Mouse (Mus musculus): ENCODE results near the gene Gpr22. TPM values are rescaled to one million over a fixed set of nuclear protein-coding genes. Genes with fewer than 3 reads are reported as not detected.

The Gpr22 gene
- total RNA-seq, 2 experiments from 2014 or later: 49.0 to 49.6 TPM

GRCm38 (mm10) chr12:31700623-31701347 lies 13.0 kb downstream of the Gpr22 start:
- intact Hi-C loops (cut with DNase I): no loop called here
- no peak for DNase-seq (ENCODE audit: low spot score in 2 of 2)

GRCm38 (mm10) chr12:31693278-31693677 lies 20.5 kb downstream of the Gpr22 start:
- DNase-seq (ENCODE audit: low spot score in 2 of 2): no peak
- intact Hi-C loops (cut with DNase I): no loop called here

GRCm38 (mm10) chr12:31686679-31687078 lies 27.1 kb downstream of the Gpr22 start:
- no peak for DNase-seq (ENCODE audit: low spot score in 2 of 2)
- intact Hi-C loops (cut with DNase I): no loop called here

DNA sequence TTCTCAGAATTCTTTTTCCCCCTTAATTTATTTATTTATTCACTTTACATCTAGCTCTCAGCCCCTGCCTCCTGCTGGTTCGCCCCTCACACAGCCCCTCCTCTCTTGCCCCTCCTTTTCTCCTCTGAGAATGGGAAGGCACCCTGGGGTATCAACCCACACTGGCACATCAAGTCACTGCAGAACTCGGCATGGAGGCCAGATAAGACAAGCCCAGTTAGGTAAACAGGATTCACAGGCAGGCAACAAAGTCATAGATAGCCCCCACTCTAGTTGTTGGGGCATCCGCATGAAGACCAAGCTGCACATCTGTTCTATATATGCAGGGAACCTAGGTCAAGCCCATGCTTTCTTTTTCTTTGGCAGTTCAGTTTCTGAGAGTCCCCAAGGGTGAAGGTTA lies 46.6 kb downstream of the Gpr22 start:
- no peak for DNase-seq (ENCODE audit: low spot score in 2 of 2)
- intact Hi-C loops (cut with DNase I): no loop called here

DNA sequence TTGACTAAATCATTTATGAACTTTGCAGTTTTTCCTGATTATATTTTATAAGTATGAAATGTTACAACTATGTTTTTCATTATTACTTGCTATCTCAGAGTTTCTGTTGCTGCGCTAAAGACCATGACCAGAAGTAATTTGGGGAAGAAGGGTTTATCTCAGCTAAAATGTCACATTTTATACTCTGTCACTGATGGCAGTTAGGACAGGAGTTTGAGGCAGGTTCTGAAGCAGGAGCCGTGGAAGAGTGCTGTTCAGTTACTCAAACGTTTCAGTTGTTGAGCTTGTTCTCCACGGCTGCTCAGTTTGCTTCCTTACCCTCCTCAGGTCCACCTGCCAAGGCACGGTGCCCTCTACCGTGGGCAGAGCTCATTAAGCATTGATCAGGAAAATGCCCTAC lies 47.7 kb downstream of the Gpr22 start:
- DNase-seq (ENCODE audit: low spot score in 2 of 2): no peak
- intact Hi-C loops (cut with DNase I): no loop called here

Other genes starting within 250 kb of the Gpr22 start
- 10 to 100 TPM; 19.8 to 24.8 TPM for gene Cbll1, start 214.3 kb downstream of the Gpr22 start, total RNA-seq (2021)
- 1 to 10 TPM; 2.0 to 2.4 TPM for gene Slc26a4, start 154.0 kb downstream of the Gpr22 start, total RNA-seq (2021)
- 10 to 100 TPM; 38.8 to 39.0 TPM for gene Bcap29, start 79.3 kb downstream of the Gpr22 start, total RNA-seq (2021)
- gene Dus4l, start 59.1 kb downstream of the Gpr22 start, total RNA-seq (2021): 1 to 10 TPM; 6.5 to 8.3 TPM
- 10 to 100 TPM; 36.7 to 42.1 TPM for gene Cog5, start 59.1 kb downstream of the Gpr22 start, total RNA-seq (2021)
- gene Hbp1, start 236.6 kb upstream of the Gpr22 start, total RNA-seq (2021): 10 to 100 TPM; 19.5 to 24.6 TPM